Mouse (Mus musculus) liver, embryonic 11.5 days (tissue): ENCODE measurements around the gene Arhgap19. TPM values are rescaled to one million over a fixed set of nuclear protein-coding genes. Genes with fewer than 3 reads are reported as not detected.
A peak's percentile ranks its signal among the peaks of the same experiment; 100 is the strongest.

Experiments used
- ATAC-seq: fragments of 200-750 bp; cut with Nextera tagmentation; replicated peaks from 2 replicates; pipeline ENCODE4 v1.8.0; 2017; ENCODE audit warnings: moderate number of reproducible peaks, mild to moderate bottlenecking, moderate TSS enrichment, moderate library complexity; ENCODE audit not compliant: low FRiP score
- DNase-seq: peaks from one replicate; pipeline ENCODE4 v3.0.0-alpha.2; 2017; ENCODE audit warnings: low spot score
- H3K27ac ChIP-seq: fragments of 300-500 bp; sonication (generic); 2 replicates; pipeline ENCODE4 v1.5.1; 2014; ENCODE audit warnings: mild to moderate bottlenecking, low read depth, low read length, control low read depth
- H3K27me3 ChIP-seq: fragments of 300-500 bp; sonication (generic); replicated peaks from 2 replicates; pipeline ENCODE4 v1.6.1; 2014; ENCODE audit warnings: low read length, mixed read lengths; ENCODE audit not compliant: control insufficient read depth, insufficient read depth
- H3K36me3 ChIP-seq: fragments of 300-500 bp; sonication (generic); 2 replicates; pipeline ENCODE4 v1.6.1; 2014; ENCODE audit warnings: mild to moderate bottlenecking, low read length, moderate library complexity, mixed read lengths; ENCODE audit not compliant: control insufficient read depth, insufficient read depth
- H3K4me1 ChIP-seq: fragments of 300-500 bp; sonication (generic); replicated peaks from 2 replicates; pipeline ENCODE4 v1.6.1; 2014; ENCODE audit warnings: low read length, mixed read lengths; ENCODE audit not compliant: control insufficient read depth, insufficient read depth
- H3K4me2 ChIP-seq: fragments of 300-500 bp; sonication (generic); 2 replicates; pipeline ENCODE4 v1.6.1; 2014; ENCODE audit warnings: mild to moderate bottlenecking, control low read depth, moderate library complexity
- H3K4me3 ChIP-seq: fragments of 300-500 bp; sonication (generic); 2 replicates; pipeline ENCODE4 v1.5.1; 2014; ENCODE audit warnings: low read depth, low read length, control low read depth
- H3K9ac ChIP-seq: fragments of 300-500 bp; sonication (generic); 2 replicates; pipeline ENCODE4 v1.6.1; 2014; ENCODE audit warnings: low read depth, low read length, control low read depth
- H3K9me3 ChIP-seq: fragments of 300-500 bp; sonication (generic); 2 replicates; pipeline ENCODE4 v1.6.1; 2016; ENCODE audit warnings: low read length, inconsistent platforms, mixed read lengths; ENCODE audit not compliant: control insufficient read depth
- WGBS: fragments of 180-500 bp; shearing (Covaris S2); extraction: QIAGEN DNeasy Blood & Tissue Kit; methylation state at CpG from one replicate; pipeline ENCODE4 v1.1.7; 2014; 5-methylcytosine and 5-hydroxymethylcytosine counted together
- polyA plus RNA-seq: library from polyadenylated mRNA; unstranded; fragments of >200 nt; fragmentation: Nextera tagmentation; extraction: Ambion mirVana; gene quantifications from 2 replicates; pipeline ENCODE4 v1.2.1, GENCODE M21; 2014

Gene Arhgap19
- polyA plus RNA-seq, 1 experiment from 2014 or later = 55.6 TPM

GRCm38 (mm10) chr19:41737657-41738428 lies 64.0 kb downstream of the Arhgap19 start:
- Histone ChIP-seq H3K4me1 (peaks cover 15% of the 10 kb centered on the region), H3K9me3 (no peaks in the 10 kb centered on the region), H3K9ac (peak overlapping the region; percentile 48), H3K27ac (peak overlapping the region; percentile 45; the same call in 1 of the 2 replicates), H3K27me3 (peaks cover 64% of the 10 kb centered on the region), H3K4me2 (peak overlapping the region; percentile 79), H3K4me3 (peak overlapping the region; percentile 40), H3K36me3 (no peaks in the 10 kb centered on the region)
- WGBS = 9% methylated on average over 18 of the region's 18 CpGs
- ATAC-seq (peak; percentile 76), DNase-seq (peak; percentile 53)

GRCm38 (mm10) chr19:41734685-41735084 lies 67.2 kb downstream of the Arhgap19 start:
- H3K27me3 ChIP-seq = peaks cover 32% of the 10 kb centered on the region
- H3K27ac ChIP-seq = no peak overlapping the region
- ATAC-seq (no peak), DNase-seq (no peak)
- 33% methylated on average over 10 of the region's 10 CpGs for WGBS
- peaks cover 15% of the 10 kb centered on the region for H3K4me1 ChIP-seq
- no peak overlapping the region for H3K4me2 ChIP-seq
- H3K9me3 ChIP-seq = no peaks in the 10 kb centered on the region
- H3K4me3 ChIP-seq = no peak overlapping the region
- H3K36me3 ChIP-seq = no peaks in the 10 kb centered on the region
- 0 out of 2 replicates have a peak overlapping the region, but pooled peaks have one; percentile 20 for H3K9ac ChIP-seq

- no peak overlapping the region for H3K9ac ChIP-seq
- ATAC-seq (no peak), DNase-seq (no peak)
- H3K27me3 ChIP-seq = no peaks in the 10 kb centered on the region
- WGBS = 58% methylated on average over 2 of the region's 2 CpGs
- H3K36me3 ChIP-seq = no peaks in the 10 kb centered on the region
- no peak overlapping the region for H3K4me2 ChIP-seq
- H3K4me3 ChIP-seq = no peak overlapping the region
- H3K9me3 ChIP-seq = no peaks in the 10 kb centered on the region
- H3K27ac ChIP-seq = no peak overlapping the region
- no peaks in the 10 kb centered on the region for H3K4me1 ChIP-seq
These were observed 76.4 kb downstream of the Arhgap19 start for GRCm38 (mm10) chr19:41725491-41725890.

GRCm38 (mm10) chr19:41724831-41725470 lies 76.9 kb downstream of the Arhgap19 start:
- no peak for DNase-seq
- no peaks in the 10 kb centered on the region for H3K27me3 ChIP-seq

GRCm38 (mm10) chr19:41723337-41723736 lies 78.5 kb downstream of the Arhgap19 start:
- Histone ChIP-seq H3K36me3 (no peaks in the 10 kb centered on the region), H3K9ac (no peak overlapping the region), H3K4me3 (no peak overlapping the region), H3K9me3 (no peaks in the 10 kb centered on the region), H3K4me2 (no peak overlapping the region), H3K27ac (no peak overlapping the region), H3K4me1 (no peaks in the 10 kb centered on the region), H3K27me3 (no peaks in the 10 kb centered on the region)
- 23% methylated on average over 2 of the region's 2 CpGs for WGBS
- DNase-seq (no peak), ATAC-seq (no peak)

More at GRCm38 (mm10) chr19:41724831-41725470, 76.9 kb downstream of the Arhgap19 start:
- H3K4me2 ChIP-seq = no peak overlapping the region
- H3K9me3 ChIP-seq = no peaks in the 10 kb centered on the region
- no peaks in the 10 kb centered on the region for H3K36me3 ChIP-seq
- no peak for ATAC-seq
- H3K9ac ChIP-seq = no peak overlapping the region
- H3K27ac ChIP-seq = no peak overlapping the region
- no peaks in the 10 kb centered on the region for H3K4me1 ChIP-seq
- H3K4me3 ChIP-seq = no peak overlapping the region
- WGBS = 37% methylated on average over 9 of the region's 9 CpGs

- WGBS = 73% methylated on average over 8 of the region's 8 CpGs
- Histone ChIP-seq H3K9ac (no peak overlapping the region), H3K9me3 (no peaks in the 10 kb centered on the region), H3K4me3 (no peak overlapping the region), H3K4me1 (peaks cover 4% of the 10 kb centered on the region; the same call in 1 of the 2 replicates), H3K27ac (no peak overlapping the region), H3K27me3 (no peaks in the 10 kb centered on the region), H3K36me3 (no peaks in the 10 kb centered on the region), H3K4me2 (no peak overlapping the region)
- ATAC-seq (no peak), DNase-seq (no peak)
These were observed 82.4 kb downstream of the Arhgap19 start for GRCm38 (mm10) chr19:41719436-41719835.

Other genes starting within 250 kb of the Arhgap19 start
- 3.4 and 4.1 TPM in 2 replicates for gene Gm340, start 219.7 kb downstream of the Arhgap19 start, polyA plus RNA-seq
- 0.16 and 0.26 TPM in 2 replicates for gene Slit1, start 58.4 kb downstream of the Arhgap19 start, polyA plus RNA-seq
- 19.5 and 19.9 TPM in 2 replicates for gene Frat1, start 27.9 kb upstream of the Arhgap19 start, polyA plus RNA-seq
- gene Frat2, start 46.1 kb upstream of the Arhgap19 start, polyA plus RNA-seq = 9.8 and 10.9 TPM in 2 replicates
- 29.5 and 34.0 TPM in 2 replicates for gene Rrp12, start 94.1 kb upstream of the Arhgap19 start, polyA plus RNA-seq
- gene Pgam1, start 109.9 kb upstream of the Arhgap19 start, polyA plus RNA-seq = 871 and 874 TPM in 2 replicates
- 101 and 109 TPM in 2 replicates for gene Exosc1, start 131.4 kb upstream of the Arhgap19 start, polyA plus RNA-seq
- gene Zdhhc16, start 131.4 kb upstream of the Arhgap19 start, polyA plus RNA-seq = 58.9 and 63.0 TPM in 2 replicates
- gene Mms19, start 179.1 kb upstream of the Arhgap19 start, polyA plus RNA-seq = 27.9 and 29.1 TPM in 2 replicates
- 6.7 and 7.3 TPM in 2 replicates for gene Ubtd1, start 179.7 kb upstream of the Arhgap19 start, polyA plus RNA-seq
- gene Ankrd2, start 234.0 kb upstream of the Arhgap19 start, polyA plus RNA-seq = not detected in 2 replicates
- gene Hoga1, start 243.6 kb upstream of the Arhgap19 start, polyA plus RNA-seq = 8.1 and 10.1 TPM in 2 replicates